Mouse (Mus musculus): ENCODE data around the gene Phf5a. TPM values are rescaled to one million over a fixed set of nuclear protein-coding genes. Genes with fewer than 3 reads are reported as not detected.

Phf5a gene
- polyA plus RNA-seq, 1 experiment from 2014 or later: 252 TPM

DNA sequence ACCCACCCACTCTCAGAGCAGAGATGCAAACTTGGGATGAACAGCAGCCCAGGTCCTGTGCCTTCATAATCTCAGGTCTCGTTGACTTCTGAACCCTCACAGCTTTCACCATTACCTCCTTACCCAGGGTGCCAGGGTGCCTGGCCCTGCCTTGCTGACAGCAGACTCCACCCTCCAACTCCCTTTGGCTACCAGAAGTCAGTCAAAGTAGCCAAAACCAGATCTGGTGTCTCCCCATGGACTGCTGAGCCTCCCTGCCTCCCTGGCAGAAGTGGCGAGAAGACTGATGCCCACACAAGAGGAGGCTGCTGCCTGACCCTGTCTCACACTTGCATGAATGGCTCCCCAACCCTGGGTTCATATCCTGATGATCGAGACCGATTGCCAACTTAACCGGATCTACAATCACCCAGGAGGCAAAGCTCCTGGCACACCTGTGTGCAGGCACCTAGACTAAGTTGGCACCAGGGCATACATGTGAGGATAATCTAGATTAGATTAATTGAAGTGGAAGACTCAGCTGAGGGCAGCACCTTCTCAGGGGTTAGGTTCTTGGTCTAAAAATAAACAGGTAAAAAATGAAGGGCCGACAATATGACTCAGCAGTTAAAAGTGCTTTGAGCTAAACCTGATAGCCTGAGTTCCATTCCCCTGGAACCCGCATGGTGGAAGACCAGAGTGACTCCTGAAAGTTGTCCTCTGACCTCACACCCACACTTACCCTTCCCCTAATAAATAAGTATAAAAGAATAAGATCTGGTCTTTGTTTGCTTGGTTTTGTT, 43.1 kb downstream of the Phf5a start:
- WGBS: 83% methylated on average over 7 of the region's 7 CpGs
- H3K27me3 ChIP-seq (ENCODE audit: low read depth, poor library complexity, severe bottlenecking): 0 out of 2 replicates have a peak, but pooled peaks cover 2% of the 10 kb centered on the region
- H3K36me3 ChIP-seq: peaks cover 42% of the 10 kb centered on the region
- H3K9me3 ChIP-seq (replicated peaks): no peaks in the 10 kb centered on the region
- peaks cover 8% of the 10 kb centered on the region; the same call in 1 of the 2 replicates for H3K4me1 ChIP-seq
- H3K27ac ChIP-seq (replicated peaks): no peak overlapping the region
- no peak for DNase-seq (ENCODE audit: low spot score)
- no peak overlapping the region for H3K4me3 ChIP-seq

DNA sequence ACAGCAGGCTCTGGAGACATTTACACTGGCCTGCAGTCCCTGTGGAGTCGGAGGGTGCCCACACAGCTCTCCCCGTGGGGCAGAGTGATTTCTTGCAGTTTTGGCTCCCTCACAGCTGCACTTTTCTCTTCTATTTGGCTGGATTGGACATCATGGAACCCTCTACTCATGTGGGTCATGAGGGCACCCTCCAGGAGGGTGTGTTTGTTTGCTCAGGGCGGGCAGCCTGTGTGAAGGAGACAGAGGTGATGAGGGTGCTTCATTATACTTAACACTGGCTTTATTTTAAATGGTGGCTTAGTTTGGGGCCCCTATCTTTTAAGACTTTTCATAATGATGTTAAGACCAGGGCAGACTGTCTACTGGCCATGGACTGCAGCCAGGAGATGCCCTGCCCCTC, 46.9 kb downstream of the Phf5a start:
- Histone ChIP-seq H3K27ac (replicated peaks) (no peak overlapping the region), H3K4me3 (no peak overlapping the region), H3K9me3 (replicated peaks) (no peaks in the 10 kb centered on the region), H3K27me3 (ENCODE audit: low read depth, poor library complexity, severe bottlenecking) (no peaks in the 10 kb centered on the region), H3K36me3 (peaks cover 79% of the 10 kb centered on the region), H3K4me1 (no peaks in the 10 kb centered on the region)
- DNase-seq (ENCODE audit: low spot score): no peak
- 90% methylated on average over 3 of the region's 3 CpGs for WGBS

DNA sequence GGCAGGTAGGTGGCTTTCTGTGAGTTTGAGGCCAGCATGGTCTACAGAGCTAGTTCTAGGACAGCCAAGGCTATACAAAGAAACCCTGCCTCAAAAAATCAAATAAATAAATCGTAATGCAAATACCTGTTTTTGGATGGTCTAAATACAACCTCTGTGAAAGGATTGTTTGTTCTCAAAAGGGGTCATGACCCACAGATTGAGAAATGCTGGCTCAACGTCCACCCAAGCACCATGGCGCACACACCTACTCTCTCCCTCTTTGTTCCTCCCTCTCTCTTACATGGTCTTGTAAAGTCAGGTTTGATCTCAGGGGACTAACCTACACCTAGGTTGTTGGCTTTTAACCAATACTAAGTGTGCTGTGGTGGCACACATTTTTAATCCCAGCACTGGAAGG, 49.1 kb downstream of the Phf5a start:
- DNase-seq (ENCODE audit: low spot score): no peak
- no peaks in the 10 kb centered on the region for H3K4me1 ChIP-seq
- no peaks in the 10 kb centered on the region for H3K27me3 ChIP-seq (ENCODE audit: low read depth, poor library complexity, severe bottlenecking)
- peaks cover 95% of the 10 kb centered on the region for H3K36me3 ChIP-seq
- no peaks in the 10 kb centered on the region for H3K9me3 ChIP-seq (replicated peaks)
- no peak overlapping the region for H3K4me3 ChIP-seq
- H3K27ac ChIP-seq (replicated peaks): no peak overlapping the region
- 90% methylated on average over 3 of the region's 3 CpGs for WGBS

DNA sequence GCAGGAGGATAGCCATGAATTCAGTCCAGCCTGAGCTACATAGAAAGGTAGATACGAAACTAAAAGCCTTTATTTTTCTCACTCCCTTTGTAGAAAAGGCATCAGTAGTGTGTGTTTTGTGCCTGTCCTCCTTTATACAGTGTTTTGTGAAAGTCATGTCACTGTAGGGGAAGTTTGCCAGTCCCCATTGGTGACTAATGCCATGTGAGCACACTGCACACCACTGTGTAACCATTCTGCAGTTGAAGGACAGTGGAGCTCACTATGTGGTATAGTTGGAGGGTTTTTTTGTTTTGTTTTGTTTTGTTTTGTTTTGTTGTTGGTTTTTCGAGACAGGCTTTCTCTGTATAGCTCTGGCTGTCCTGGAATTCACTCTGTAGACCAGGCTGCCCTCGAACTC, 53.3 kb downstream of the Phf5a start:
- Histone ChIP-seq H3K4me3 (no peak overlapping the region), H3K4me1 (peaks cover 10% of the 10 kb centered on the region), H3K27me3 (ENCODE audit: low read depth, poor library complexity, severe bottlenecking) (no peaks in the 10 kb centered on the region), H3K36me3 (peaks cover 84% of the 10 kb centered on the region), H3K9me3 (replicated peaks) (no peaks in the 10 kb centered on the region), H3K27ac (replicated peaks) (no peak overlapping the region)
- no peak for DNase-seq (ENCODE audit: low spot score)
- 89% methylated on average over 3 of the region's 3 CpGs for WGBS

DNA sequence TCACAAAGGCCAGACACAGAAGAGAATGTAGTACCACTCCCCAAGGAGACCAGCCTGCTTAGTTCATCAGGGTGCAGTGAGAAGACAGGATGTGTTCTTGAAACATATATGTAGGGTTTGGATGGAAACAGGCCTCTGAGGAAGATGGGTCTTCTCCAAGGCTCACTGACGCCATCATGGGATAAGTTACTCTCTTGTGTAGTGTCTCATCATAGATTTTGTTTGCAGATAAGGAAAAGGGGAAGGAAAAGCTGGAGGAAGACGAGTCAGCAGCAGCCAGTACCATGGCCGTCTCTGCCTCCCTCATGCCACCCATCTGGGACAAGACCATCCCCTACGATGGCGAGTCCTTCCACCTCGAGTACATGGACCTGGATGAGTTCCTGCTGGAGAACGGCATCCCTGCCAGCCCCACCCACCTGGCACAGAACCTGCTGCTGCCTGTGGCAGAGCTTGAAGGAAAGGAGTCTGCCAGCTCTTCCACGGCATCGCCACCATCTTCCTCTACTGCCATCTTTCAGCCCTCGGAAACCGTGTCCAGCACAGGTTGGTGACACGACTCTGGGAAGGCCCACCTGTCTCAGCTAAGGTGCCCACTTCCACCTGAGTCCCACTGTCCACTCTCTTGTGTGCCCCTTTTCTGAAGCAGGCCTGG, 56.9 kb downstream of the Phf5a start:
- peaks cover 42% of the 10 kb centered on the region for H3K4me1 ChIP-seq
- no peak overlapping the region for H3K4me3 ChIP-seq
- no peak for DNase-seq (ENCODE audit: low spot score)
- H3K27ac ChIP-seq (replicated peaks): no peak overlapping the region
- 89% methylated on average over 12 of the region's 12 CpGs for WGBS
- H3K36me3 ChIP-seq: peaks cover 50% of the 10 kb centered on the region
- H3K9me3 ChIP-seq (replicated peaks): no peaks in the 10 kb centered on the region
- H3K27me3 ChIP-seq (ENCODE audit: low read depth, poor library complexity, severe bottlenecking): no peaks in the 10 kb centered on the region

Other genes starting within 250 kb of the Phf5a start
- gene L3mbtl2, start 208.0 kb downstream of the Phf5a start, polyA plus RNA-seq (2016; fragmentation: Nextera tagmentation; extraction: Ambion mirVana): 44.6 and 46.1 TPM in 2 replicates
- gene Chadl, start 174.6 kb downstream of the Phf5a start, polyA plus RNA-seq (2016; fragmentation: Nextera tagmentation; extraction: Ambion mirVana): 2.4 and 2.5 TPM in 2 replicates
- 36.3 and 41.4 TPM in 2 replicates for gene Zc3h7b, start 126.9 kb downstream of the Phf5a start, polyA plus RNA-seq (2016; fragmentation: Nextera tagmentation; extraction: Ambion mirVana)
- 187 and 192 TPM in 2 replicates for gene Rangap1, start 126.4 kb downstream of the Phf5a start, polyA plus RNA-seq (2016; fragmentation: Nextera tagmentation; extraction: Ambion mirVana)
- gene Tef, start 69.5 kb downstream of the Phf5a start, polyA plus RNA-seq (2016; fragmentation: Nextera tagmentation; extraction: Ambion mirVana): 15.7 and 19.0 TPM in 2 replicates
- gene Tob2, start 13.1 kb downstream of the Phf5a start, polyA plus RNA-seq (2016; fragmentation: Nextera tagmentation; extraction: Ambion mirVana): 17.7 and 19.6 TPM in 2 replicates
- 152 and 163 TPM in 2 replicates for gene Aco2, start 398 bp upstream of the Phf5a start, polyA plus RNA-seq (2016; fragmentation: Nextera tagmentation; extraction: Ambion mirVana)
- gene Polr3h, start 54.3 kb upstream of the Phf5a start, polyA plus RNA-seq (2016; fragmentation: Nextera tagmentation; extraction: Ambion mirVana): 76.2 and 80.8 TPM in 2 replicates
- 13.8 and 20.6 TPM in 2 replicates for gene Csdc2, start 64.8 kb upstream of the Phf5a start, polyA plus RNA-seq (2016; fragmentation: Nextera tagmentation; extraction: Ambion mirVana)
- 31.9 and 34.9 TPM in 2 replicates for gene Pmm1, start 89.0 kb upstream of the Phf5a start, polyA plus RNA-seq (2016; fragmentation: Nextera tagmentation; extraction: Ambion mirVana)
- gene 1700029P11Rik, start 108.6 kb upstream of the Phf5a start, polyA plus RNA-seq (2016; fragmentation: Nextera tagmentation; extraction: Ambion mirVana): not detected in 2 replicates
- gene Xrcc6, start 115.9 kb upstream of the Phf5a start, polyA plus RNA-seq (2016; fragmentation: Nextera tagmentation; extraction: Ambion mirVana): 68.6 and 75.1 TPM in 2 replicates
- gene Desi1, start 162.0 kb upstream of the Phf5a start, polyA plus RNA-seq (2016; fragmentation: Nextera tagmentation; extraction: Ambion mirVana): 34.3 and 37.7 TPM in 2 replicates
- gene Snu13, start 175.7 kb upstream of the Phf5a start, polyA plus RNA-seq (2016; fragmentation: Nextera tagmentation; extraction: Ambion mirVana): 323 and 376 TPM in 2 replicates
- not detected in 2 replicates for gene 4930407I10Rik, start 187.2 kb upstream of the Phf5a start, polyA plus RNA-seq (2016; fragmentation: Nextera tagmentation; extraction: Ambion mirVana)
- 0.10 TPM in 1 of 2 replicates, not detected in the other for gene Mei1, start 198.1 kb upstream of the Phf5a start, polyA plus RNA-seq (2016; fragmentation: Nextera tagmentation; extraction: Ambion mirVana)

All from midbrain, embryonic 10.5 days (tissue).